Mouse (Mus musculus): ENCODE data around the gene 6430550D23Rik.

- TF ChIP-seq CTCF (IDR thresholded peaks at IDR 0.05) (no peak), EP300 (IDR thresholded peaks at IDR 0.05; ENCODE audit: insufficient read depth, low read depth, low read length) (no peak)
Observed at GRCm38 (mm10) chr2:155989085-155989484, 18.7 kb downstream of the 6430550D23Rik start.

All from heart, adult 2 months (tissue).